Mouse (Mus musculus) spleen, embryonic (tissue): ENCODE measurements at regions not wholly inside any gene's neighbourhood (a gene's known extent, or its start where the extent isn't known, plus 50 kb on each side); places are given as distances from the start of the nearest gene placed in this dataset.

Experiments
- CTCF ChIA-PET: fragments of 350-600 bp; sonication (Branson Sonifier 250); formaldehyde crosslinking; loops from one replicate; lab custom pipeline; 2022; lab: Charles Lee

DNA sequence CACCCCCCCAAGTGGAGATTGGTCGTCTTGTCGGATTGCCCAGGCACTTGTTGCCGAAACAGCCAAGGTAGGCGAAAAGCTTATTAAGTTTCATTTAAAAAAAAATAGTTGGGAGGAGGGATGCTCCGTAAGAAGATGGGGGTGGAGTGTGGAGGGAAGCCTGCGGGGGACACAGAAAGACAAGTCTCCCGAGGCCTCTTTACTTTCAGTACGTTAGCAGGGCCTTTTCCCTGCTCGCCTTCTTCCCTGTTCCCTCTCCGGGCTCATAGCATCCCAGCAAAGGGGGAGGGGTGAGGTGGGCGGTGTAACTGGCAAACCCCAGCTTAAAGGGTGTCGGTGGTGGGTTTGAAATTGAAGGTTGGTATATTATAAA lies 131.5 kb upstream of the Ubr2 start:
- CTCF ChIA-PET, result no interaction called here

DNA sequence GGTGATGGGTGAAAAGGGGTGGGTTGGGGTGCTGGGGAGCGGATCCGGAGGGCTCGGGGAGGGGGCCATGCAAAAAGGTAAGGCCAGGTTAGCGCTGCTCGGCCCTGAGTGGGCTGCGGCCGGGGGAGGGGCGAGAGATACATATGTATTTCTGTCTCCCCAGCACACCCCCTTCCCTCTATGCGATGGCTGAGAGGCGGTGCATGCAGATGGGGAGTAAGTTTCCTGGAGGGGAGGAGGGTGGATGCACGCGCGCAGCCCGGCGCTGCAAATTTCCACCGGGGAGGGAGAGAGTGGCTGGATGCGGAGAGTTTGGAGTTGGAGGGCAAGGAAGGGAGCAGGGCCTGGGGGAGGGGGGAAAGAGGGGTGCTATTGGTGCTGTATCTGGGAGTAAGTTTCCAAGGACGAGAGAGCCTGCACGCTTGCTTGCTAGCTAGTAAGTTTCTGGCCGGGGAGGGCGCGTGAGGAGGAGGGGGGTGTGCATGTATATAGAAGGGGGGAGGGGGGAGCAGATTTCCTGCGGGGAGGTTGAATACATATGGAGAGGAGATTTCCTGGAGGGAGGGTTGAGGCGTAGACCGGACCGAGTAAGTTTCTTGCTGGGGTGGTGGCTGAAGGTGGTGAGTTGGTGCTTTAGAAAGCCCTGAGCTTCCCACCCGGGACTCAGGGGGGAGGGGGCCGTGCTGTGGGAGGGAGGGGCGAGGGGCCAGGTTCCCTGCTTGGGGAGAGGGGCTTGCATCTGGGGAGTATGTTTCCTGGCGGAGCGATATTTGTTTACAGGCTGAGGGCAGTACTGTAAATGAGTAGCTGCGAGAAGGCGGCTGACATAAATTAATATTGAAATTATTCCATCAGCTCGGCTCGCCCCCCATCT lies 130.8 kb upstream of the Ubr2 start:
- CTCF ChIA-PET, result no interaction called here

DNA sequence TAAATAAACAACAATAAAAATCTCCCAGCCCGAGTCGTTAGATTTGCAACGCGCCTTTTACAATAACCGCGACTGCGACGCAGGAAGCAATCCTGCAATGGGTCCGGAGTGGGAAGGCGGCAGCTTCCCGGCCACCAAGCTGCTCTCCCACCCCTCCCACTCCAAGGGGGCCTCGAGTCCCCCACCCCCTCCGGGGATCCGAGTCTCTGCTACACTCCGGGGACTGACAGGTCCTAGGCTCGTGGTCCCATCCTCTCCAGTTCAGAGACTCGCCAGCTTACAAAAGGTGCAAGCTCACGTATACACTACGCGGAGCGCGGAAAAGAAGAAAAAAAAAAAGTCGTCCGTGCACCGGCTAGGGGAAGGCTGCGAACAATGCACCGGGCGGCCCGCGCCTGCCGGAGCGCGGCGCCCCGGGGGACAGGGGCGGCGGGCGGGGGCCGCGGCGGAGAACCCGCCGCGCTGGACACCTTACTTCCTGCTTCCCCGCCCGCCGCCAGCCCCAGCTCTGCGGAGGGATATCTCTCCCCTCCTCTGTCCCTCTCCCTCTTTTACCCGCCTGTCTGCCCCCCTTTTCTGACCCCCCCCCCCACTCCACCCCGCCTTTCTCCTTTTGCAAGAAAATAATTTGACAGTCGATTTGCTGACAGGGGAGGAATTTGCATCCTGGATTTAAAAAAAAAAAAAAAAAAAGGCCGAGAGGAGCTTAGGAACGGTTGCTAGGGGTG lies 130.0 kb upstream of the Ubr2 start:
- CTCF ChIA-PET, result no interaction called here

DNA sequence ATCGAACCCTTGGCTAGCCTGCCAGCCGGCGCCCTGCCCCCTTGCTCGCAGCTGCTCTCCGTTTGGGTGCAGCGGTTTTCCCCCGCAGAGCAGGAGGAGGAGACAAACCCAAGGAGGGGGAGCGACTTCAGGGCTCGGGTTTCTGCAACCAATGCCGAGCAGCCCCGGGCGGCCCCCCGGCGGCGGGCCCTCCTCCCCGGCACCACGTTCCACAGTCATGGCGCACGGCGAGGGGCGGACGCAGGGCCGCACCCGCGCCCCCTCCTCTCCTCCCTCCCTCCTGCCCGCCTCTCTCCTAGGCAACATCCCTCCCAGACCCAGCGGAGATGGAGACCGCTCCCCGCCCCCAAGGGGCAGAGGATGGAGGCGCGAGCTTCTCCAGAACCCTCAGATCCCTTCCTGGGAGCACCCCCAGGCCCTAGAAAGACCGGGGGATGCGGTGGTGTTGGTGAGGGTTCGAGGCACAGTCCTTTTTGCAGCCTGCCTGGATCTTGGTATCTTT lies 129.4 kb upstream of the Ubr2 start:
- CTCF ChIA-PET, result no interaction called here

DNA sequence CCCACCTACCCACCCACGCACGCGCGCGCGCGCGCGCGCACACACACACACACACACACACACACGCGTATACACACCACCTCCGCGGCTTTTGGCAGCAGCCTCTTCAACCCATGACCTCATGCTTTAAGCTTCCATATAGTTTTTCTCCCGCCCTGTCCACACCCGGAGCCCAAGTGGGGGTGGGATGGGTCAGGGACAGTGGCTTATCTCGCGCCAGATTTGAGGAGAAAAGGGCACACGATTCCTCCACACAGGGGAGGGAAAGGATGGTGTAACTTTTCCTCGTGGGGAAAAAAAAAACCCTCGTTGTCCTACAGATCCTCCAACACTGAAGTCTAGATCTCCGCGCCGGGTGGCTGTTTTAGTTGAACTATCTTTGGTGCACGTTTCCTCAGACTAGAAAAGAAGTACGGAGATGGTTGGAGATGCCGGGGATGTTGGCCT lies 128.8 kb upstream of the Ubr2 start:
- CTCF ChIA-PET, result no interaction called here

DNA sequence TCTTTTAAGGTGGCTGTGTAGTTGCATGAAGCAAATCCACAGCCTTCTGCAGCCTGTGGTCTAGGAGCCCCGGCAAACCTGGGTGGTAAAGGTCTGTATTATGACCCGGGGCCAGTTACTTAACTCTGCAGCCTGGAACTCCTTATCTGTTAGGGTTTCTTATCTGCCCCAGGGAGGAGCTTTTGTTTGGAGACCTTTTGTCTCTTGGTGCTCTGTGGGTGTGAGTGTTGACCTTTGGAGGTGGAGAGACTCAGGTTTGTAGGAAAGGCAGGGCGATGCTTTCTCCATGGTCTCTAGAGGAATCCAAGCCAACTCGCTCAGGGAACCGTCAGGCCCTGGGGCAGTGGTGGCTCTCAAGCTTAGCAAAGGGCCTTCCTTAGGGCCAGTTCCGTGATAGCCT lies 127.8 kb upstream of the Ubr2 start:
- CTCF ChIA-PET, result interaction anchor here (0.5 kb wide), 1 partner anchor 1833 kb away, joined by 3 read pairs; no protein-coding TSS in a partner anchor

DNA sequence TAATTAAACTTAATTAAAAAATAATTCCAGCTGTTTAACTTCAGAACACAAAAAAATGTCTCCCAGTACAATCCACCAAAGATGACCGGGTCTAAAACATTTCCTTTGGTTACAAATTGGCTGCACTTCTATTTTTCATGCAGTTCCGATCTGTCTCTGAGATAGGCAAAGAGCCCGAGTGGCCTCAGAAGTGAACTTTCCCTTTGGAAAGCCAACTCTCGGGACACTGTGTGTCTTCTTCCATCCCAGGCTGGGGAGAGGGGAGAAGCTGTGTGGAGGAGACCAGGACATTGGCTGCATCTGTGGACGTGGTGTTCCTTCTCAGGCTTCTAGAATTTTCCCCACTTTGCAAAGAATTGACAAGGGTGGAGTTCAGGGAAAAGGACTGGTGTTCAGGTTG lies 125.0 kb upstream of the Ubr2 start:
- CTCF ChIA-PET, result no interaction called here

DNA sequence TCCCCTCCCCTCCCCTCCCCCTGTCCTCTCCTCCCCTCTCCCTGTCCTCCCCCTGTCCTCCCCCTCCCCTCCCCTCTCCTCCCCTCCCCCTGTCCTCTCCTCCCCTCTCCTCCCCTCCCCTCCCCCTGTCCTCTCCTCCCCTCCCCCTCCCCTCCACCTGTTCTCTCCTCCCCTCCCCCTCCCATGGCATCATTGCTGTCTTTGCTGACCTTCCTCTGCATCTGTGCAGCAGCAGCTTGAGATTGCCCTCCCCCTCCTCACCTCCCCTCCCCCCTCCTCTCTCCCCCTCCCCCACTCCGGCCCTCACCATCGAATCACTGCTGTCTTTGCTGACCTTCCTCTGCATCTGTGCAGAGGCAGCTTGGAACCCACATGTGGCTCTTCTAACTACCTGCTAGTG lies 123.4 kb upstream of the Ubr2 start:
- CTCF ChIA-PET, result no interaction called here

DNA sequence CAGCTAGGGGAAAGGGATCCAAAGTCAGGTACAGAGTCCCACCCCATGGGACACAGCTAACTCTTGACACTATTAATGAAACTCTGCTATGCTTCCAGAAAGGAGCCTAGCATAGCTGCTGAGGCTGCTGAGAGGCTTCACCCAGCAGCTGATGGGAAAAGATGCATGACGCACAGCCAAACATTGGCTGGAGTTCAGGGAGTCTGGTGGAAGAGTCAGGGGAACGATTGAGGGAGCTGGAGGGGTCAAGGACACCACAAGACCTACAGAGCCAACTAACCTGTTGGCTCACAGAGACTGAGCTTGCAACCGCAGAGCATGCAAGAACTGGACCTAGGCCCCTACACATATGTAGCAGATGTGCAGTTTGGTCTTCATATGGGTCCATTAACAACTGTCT lies 117.2 kb upstream of the Ubr2 start:
- CTCF ChIA-PET, result interaction anchor here (0.5 kb wide), 1 partner anchor 34 kb away, joined by 3 read pairs; no protein-coding TSS in a partner anchor

DNA sequence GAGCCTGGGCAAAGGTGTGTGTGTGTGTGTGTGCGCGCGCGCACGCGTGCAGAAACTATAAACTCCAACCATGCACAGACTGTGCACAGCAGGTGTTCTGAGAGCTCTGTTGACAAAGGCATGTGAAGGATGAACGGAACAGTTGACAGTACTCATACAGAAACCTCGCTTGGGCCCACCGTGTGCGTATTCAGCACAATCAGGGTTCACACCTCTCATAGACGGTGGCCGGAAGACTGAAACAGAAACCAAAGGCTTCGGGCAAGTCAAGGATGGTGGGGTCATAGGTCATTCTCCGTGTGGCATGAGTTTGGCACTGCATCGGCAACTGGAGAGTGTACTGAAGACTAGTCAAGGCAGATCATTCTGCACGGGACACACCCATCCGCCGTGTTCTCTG lies 113.2 kb upstream of the Ubr2 start:
- CTCF ChIA-PET, result no interaction called here

DNA sequence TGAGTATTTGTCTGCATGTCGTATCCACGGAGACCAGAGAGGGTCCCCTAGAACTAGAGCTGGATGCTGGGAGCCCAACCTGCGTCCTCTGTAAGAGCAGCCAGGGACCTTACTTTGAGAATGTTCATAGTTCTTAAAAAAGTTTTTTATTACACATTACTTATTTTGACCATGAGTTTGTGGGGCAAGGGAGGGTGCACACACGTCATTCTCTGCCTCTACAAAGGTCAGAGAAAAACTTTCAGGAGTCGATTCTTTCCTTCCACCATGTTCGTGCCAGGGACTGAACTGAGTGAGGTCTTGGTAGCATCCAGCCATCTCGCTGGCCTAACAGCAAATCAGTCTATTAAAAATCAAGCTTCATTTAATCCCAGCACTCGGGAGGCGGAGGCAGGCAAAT lies 111.9 kb upstream of the Ubr2 start:
- CTCF ChIA-PET, result no interaction called here

DNA sequence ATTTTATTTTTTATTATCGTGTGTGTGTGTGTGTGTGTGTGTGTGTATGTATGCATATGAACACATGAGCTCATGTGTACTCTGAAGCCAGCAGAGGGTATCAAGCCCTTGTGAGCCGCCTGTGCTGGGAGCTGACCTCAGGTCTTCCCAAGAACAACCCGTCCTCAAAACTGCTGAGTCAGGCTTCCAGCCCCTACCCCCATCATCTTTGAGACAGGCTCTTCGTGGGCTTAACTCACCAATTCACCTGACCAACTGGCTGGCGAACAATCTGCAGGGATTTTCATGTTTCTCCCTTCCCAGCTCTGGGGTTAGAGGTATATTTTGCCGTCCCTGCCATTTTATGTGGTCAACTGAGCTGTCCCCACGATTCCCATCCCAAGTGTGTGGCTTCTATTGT lies 107.7 kb upstream of the Ubr2 start:
- CTCF ChIA-PET, result interaction anchor here (0.6 kb wide), 1 partner anchor 47 kb away, joined by 3 read pairs; no protein-coding TSS in a partner anchor

DNA sequence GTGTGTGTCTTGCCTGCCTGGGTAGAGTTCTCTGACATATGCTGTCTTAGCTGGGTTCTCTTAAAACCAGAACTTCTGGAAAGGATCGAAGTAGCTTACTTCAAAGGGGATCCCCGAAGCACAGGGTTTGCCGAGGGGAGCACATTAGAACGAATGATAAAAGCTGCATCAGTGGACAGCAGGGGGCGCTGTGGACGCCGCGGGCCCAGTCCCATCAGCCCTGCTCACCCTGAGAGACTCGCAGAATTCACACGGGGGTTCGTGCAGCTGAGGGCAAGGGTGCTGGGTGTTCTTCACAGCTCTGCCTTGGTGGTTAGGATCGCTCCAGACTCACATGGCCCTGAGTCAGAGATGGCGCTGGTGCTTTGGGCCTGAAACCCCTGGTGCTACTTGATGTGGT lies 105.4 kb upstream of the Ubr2 start:
- CTCF ChIA-PET, result no interaction called here

DNA sequence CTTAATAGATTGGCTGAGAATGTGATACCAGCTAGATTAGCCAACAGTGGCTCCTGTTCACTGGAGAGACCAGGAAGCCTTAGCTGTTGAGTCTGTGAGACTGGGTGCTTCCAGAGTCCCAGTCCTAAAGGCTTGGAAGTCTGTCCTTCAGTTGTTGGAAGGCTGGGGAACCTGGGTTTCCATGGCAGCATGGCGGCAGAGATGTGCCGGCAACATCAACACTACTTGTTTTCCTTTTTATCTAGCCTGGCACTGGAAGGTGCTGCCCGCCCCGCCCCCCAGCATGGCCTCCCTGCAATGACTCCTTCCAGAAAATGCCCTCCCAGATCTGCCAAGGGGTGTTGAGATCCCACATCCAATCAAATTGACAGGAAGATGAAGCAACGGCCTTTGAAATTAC lies 104.8 kb upstream of the Ubr2 start:
- CTCF ChIA-PET, result no interaction called here

DNA sequence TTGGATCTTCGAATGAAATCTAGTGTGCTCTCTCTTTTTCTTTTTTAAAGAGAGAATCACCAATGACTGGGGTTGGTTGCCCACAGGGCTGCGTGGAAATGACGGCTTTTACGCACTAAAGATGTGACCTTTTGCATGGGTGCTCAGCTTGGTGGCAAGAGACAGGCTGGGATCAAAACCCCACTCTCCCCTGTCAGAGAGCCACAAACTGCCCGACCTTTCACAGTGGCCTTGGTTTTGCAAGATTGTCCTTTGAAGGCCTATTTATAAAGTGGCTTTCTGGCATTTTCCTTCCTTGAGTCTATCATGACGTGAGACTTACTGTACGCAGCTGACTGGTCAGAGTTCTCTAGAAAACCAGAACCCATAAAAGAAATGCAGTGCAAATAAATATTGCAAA lies 104.4 kb upstream of the Ubr2 start:
- CTCF ChIA-PET, result no interaction called here

DNA sequence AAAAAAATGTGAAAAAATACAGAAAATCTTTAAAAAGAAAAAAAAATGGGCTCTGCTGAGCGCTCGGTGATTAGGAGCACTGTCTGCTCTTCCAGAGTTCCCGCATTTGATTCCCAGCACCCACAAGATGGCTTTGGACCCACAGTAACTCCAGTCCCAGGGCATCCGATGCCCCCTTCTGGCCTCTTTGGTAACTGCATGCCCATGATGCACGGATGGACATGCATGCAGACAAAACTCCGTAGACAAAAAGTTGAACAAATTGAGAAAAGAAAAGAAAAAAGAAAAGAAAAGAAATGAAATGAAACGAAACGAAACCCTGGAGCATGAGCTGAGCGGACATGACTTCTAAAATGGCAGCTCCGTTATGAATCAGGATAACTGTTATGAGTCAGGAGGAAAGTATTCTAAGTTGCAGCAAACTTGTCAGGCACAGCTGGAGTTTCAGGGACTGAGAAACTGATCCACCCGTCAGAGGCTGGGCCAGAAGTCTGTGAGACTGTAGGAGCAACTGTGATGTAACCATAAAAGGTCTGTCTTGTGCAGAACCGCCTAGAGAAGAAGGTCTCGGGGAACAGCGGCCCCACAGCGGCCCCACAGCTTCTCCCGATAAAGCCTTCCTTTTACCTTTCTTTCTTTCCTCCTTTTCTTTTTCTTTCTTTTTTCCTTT lies 102.3 kb upstream of the Ubr2 start:
- CTCF ChIA-PET, result no interaction called here

DNA sequence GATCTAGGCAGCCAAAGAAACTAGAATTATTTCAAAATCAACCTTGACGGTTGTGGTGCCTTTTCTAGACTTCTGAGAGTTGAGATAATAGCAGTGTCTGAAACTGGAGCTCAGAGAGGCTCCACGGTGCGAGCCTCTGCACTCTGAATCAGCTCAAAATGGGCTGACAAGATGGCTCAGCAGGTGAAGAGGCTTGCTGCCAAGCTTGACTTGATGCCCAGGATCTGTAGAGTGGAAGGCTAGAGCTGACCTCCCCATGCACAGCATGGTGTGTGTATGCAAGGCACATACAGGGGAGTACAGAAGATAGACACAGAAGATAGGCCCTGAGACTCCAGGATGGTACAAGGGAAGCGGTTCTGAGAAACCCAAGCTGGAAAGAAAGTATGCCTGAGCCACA lies 100.5 kb upstream of the Ubr2 start:
- CTCF ChIA-PET, result no interaction called here

DNA sequence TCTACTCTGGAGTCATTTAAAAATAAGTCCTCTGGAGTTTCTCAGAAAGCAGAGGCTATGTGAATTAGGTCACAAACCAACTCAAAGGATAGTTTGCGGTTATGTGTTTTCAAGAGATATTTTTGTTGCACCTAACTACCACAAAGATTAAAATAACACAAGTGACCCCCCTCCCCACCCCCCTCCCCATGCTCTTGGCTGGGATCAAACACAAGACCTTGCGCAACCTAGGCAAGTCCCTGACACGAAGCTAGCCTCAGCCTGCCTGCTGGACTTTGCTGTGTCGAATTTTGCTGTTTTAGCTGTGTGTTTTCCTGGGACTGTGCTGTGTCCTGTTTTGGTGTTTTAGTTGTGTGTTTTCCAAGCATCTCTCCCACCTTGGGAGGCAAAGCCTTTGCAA lies 94.0 kb upstream of the Ubr2 start:
- CTCF ChIA-PET, result no interaction called here

DNA sequence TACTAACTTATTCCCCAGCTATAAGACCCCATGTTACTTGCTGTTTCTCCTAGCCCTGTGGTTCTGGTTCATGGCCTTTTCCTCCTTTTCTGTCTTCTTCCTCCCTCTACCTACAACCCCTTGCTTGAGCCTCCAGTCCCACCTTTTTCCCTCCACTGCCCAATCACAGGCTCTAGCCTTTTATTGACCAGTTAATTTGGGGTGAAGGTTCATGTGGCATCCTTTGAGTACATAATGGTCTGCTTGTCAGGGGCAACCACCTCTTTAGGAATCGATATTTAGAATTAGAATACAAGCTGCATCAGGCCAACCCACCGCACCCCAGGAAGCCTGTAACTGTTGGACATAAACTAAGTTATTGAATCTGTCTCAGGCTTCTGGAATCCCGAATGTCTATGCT lies 84.8 kb upstream of the Ubr2 start:
- CTCF ChIA-PET, result no interaction called here

DNA sequence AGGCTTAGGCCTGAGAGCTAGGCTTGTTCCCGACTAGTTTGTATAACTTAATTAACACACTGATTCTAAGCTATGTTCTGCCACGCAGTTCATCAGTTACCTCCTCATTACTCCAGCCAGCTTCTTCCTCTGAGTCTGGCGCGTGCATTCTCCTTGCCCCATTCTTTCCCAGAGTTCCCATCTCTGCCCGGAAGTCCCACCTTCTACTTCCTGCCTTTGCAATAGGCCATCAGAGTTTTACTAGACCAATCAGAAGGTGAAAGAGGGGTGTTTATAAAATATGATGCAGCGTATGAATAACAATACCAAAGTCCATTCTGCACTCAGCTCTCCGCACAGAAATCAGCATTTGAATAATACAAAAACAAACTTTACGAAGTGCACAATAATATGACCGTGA lies 81.7 kb upstream of the Ubr2 start:
- CTCF ChIA-PET, result no interaction called here

DNA sequence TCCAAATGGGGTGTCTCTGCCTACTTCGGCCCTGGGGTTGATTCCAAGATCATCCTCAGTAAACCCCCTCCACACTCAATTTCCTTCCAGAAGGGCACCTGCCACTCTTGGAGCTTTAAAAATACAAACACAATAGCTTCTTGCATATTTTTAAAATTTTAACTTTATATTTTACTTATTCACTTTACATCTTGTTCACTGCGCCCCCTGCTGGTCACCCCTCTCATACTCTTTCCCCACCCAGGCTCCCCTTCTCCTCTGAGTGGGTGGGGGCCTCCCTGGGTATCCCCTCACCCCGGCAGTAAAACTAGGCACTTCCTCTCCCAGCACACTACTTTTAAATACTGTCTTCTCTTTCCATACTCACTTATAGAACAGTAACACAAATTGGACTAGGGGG lies 79.4 kb upstream of the Ubr2 start:
- CTCF ChIA-PET, result interaction anchor here (0.6 kb wide), 1 partner anchor 293 kb away, joined by 3 read pairs; no protein-coding TSS in a partner anchor

DNA sequence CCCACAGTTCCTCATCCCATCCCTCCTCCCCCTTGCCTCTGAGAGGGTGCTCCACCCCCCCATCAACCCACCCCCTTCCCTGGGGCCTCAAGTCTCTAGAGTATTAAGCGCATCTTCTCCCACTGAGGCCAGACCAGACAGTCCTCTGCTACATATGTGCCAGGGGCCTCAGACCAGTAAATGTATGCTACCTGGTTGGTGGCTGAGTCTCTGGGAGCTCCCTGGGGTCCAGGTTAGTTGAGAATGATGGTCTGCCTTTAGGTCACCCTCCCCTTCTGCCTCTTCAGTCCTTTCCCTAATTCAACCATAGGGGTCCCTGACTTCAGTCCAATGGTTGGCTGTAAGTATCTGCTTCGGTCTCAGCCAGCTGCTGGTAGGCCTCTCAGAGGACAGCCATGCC lies 58.9 kb upstream of the Ubr2 start:
- CTCF ChIA-PET, result no interaction called here
